Mouse (Mus musculus) spleen, postnatal 14 days (tissue): Measurements from ENCODE around the gene Man1a2.

Experiments
- DNase-seq, 2 experiments: peaks; one replicate each; pipeline ENCODE4 v3.0.0; 2021 to 2022; ENCODE audit warnings: low spot score in 2 of 2

The Man1a2 gene

GRCm38 (mm10) chr3:100568443-100569390 is 116.6 kb downstream of the Man1a2 start:
- no peak for DNase-seq

- DNase-seq: no peak
Measured at GRCm38 (mm10) chr3:100563565-100563964, 121.7 kb downstream of the Man1a2 start.

- DNase-seq: no peak
Measured at GRCm38 (mm10) chr3:100562455-100562854, 122.8 kb downstream of the Man1a2 start.

- DNase-seq: no peak
Measured at GRCm38 (mm10) chr3:100561561-100562175, 123.6 kb downstream of the Man1a2 start.

- no peak for DNase-seq
Measured at GRCm38 (mm10) chr3:100559431-100559830, 125.9 kb downstream of the Man1a2 start.

- DNase-seq: no peak
Measured at GRCm38 (mm10) chr3:100558211-100558708, 127.0 kb downstream of the Man1a2 start.

GRCm38 (mm10) chr3:100554843-100555242 is 130.5 kb downstream of the Man1a2 start:
- DNase-seq: no peak

- no peak for DNase-seq
Measured at GRCm38 (mm10) chr3:100552171-100552570, 133.1 kb downstream of the Man1a2 start.

GRCm38 (mm10) chr3:100547913-100548292 is 137.4 kb downstream of the Man1a2 start:
- DNase-seq: no peak

GRCm38 (mm10) chr3:100547162-100547912 is 138.0 kb downstream of the Man1a2 start:
- DNase-seq: no peak

GRCm38 (mm10) chr3:100536686-100537085 is 148.6 kb downstream of the Man1a2 start:
- no peak for DNase-seq

GRCm38 (mm10) chr3:100535902-100536301 is 149.4 kb downstream of the Man1a2 start:
- no peak for DNase-seq

GRCm38 (mm10) chr3:100535298-100535697 is 150.0 kb downstream of the Man1a2 start:
- DNase-seq: no peak

- DNase-seq: no peak
Measured at GRCm38 (mm10) chr3:100534394-100534793, 150.9 kb downstream of the Man1a2 start.

- DNase-seq: no peak
Measured at GRCm38 (mm10) chr3:100533429-100533828, 151.9 kb downstream of the Man1a2 start.

- no peak for DNase-seq
Measured at GRCm38 (mm10) chr3:100530919-100531318, 154.4 kb downstream of the Man1a2 start.

- DNase-seq: no peak
Measured at GRCm38 (mm10) chr3:100530244-100530788, 155.0 kb downstream of the Man1a2 start.

GRCm38 (mm10) chr3:100522671-100523070 is 162.6 kb downstream of the Man1a2 start:
- DNase-seq: no peak

- DNase-seq: no peak
Measured at GRCm38 (mm10) chr3:100521626-100522025, 163.7 kb downstream of the Man1a2 start.

GRCm38 (mm10) chr3:100515754-100516141 is 169.6 kb downstream of the Man1a2 start:
- no peak for DNase-seq

GRCm38 (mm10) chr3:100515093-100515753 is 170.1 kb downstream of the Man1a2 start:
- DNase-seq: no peak
